Mouse (Mus musculus): ENCODE measurements around the gene Map7. TPM values are rescaled to one million over a fixed set of nuclear protein-coding genes. Genes with fewer than 3 reads are reported as not detected.

Gene Map7
- polyA plus RNA-seq, 1 experiment from 2014 or later = 7.2 TPM

- H3K9ac ChIP-seq (ENCODE audit: low read depth, low read length) = no peak overlapping the region
- 78% methylated on average over 5 of the region's 5 CpGs for WGBS
- H3K27me3 ChIP-seq (replicated peaks; ENCODE audit: control insufficient read depth, insufficient read depth, low read length) = no peaks in the 10 kb centered on the region
- H3K36me3 ChIP-seq (ENCODE audit: control insufficient read depth, insufficient read depth, low read length) = no peaks in the 10 kb centered on the region
- DNase-seq (ENCODE audit: low spot score) (no peak), ATAC-seq (replicated peaks; ENCODE audit: low FRiP score) (no peak)
- H3K4me3 ChIP-seq (ENCODE audit: low read depth, low read length) = no peak overlapping the region
- H3K4me2 ChIP-seq = no peak overlapping the region
- peaks cover 5% of the 10 kb centered on the region; the same call in 1 of the 2 replicates for H3K4me1 ChIP-seq (replicated peaks; ENCODE audit: control insufficient read depth, insufficient read depth, low read length)
- no peak overlapping the region for H3K27ac ChIP-seq (ENCODE audit: low read depth, low read length)
- no peaks in the 10 kb centered on the region for H3K9me3 ChIP-seq (ENCODE audit: control insufficient read depth, low read length)
Observed at GRCm38 (mm10) chr10:20238281-20238680, 90.0 kb downstream of the Map7 start.

DNA sequence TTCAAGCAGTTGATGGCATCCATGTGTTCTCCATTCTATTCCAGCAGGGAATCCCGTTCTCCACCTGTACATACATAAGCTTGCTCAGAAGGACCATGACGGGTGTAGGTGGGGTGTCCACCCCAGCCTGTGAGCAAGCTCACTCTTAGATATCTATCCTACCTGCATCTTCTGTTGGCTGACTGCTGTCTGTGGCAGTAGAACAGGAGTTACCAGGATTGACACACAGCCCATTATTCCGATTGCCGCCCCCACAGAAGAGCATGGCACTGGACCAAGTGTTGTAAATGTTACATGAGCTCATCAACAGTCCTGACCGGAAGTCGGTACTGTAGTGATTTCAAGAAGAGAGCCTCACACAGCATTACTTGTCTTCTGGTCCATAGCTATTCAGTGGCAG, 92.6 kb downstream of the Map7 start:
- DNase-seq (ENCODE audit: low spot score) (no peak), ATAC-seq (replicated peaks; ENCODE audit: low FRiP score) (no peak)
- WGBS = 86% methylated on average over 6 of the region's 6 CpGs

DNA sequence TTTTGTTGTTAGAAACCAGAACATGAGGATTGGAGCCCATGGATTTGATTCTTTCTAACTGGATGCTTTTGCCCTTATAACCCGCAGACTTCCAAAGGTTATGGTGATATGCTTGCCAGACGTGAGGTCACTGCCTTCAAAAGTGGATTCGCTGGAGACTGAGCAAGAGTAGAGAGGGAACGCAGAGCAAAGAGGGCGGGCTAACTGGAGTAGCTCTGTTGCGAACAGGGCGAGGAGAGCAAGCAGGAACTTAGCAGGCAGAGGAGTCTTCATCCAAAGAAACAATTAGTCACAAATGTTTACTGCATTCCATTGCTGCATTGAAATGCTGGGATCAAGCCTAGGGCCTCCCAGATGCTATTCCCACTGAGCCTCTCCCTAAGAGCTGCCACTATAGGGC, 95.0 kb downstream of the Map7 start:
- DNase-seq (ENCODE audit: low spot score) = no peak
- Histone ChIP-seq H3K4me2 (no peak overlapping the region), H3K4me3 (ENCODE audit: low read depth, low read length) (no peak overlapping the region), H3K36me3 (ENCODE audit: control insufficient read depth, insufficient read depth, low read length) (no peaks in the 10 kb centered on the region), H3K9ac (ENCODE audit: low read depth, low read length) (no peak overlapping the region), H3K27ac (ENCODE audit: low read depth, low read length) (no peak overlapping the region), H3K27me3 (replicated peaks; ENCODE audit: control insufficient read depth, insufficient read depth, low read length) (no peaks in the 10 kb centered on the region), H3K4me1 (replicated peaks; ENCODE audit: control insufficient read depth, insufficient read depth, low read length) (no peaks in the 10 kb centered on the region), H3K9me3 (ENCODE audit: control insufficient read depth, low read length) (no peaks in the 10 kb centered on the region)
- ATAC-seq (replicated peaks; ENCODE audit: low FRiP score) = no peak
- 75% methylated on average over 7 of the region's 7 CpGs for WGBS

More for the DNA sequence above, 92.6 kb downstream of the Map7 start:
- H3K27ac ChIP-seq (ENCODE audit: low read depth, low read length) = no peak overlapping the region
- no peak overlapping the region for H3K4me3 ChIP-seq (ENCODE audit: low read depth, low read length)
- H3K4me2 ChIP-seq = no peak overlapping the region
- no peaks in the 10 kb centered on the region for H3K36me3 ChIP-seq (ENCODE audit: control insufficient read depth, insufficient read depth, low read length)
- no peaks in the 10 kb centered on the region for H3K27me3 ChIP-seq (replicated peaks; ENCODE audit: control insufficient read depth, insufficient read depth, low read length)
- H3K9me3 ChIP-seq (ENCODE audit: control insufficient read depth, low read length) = no peaks in the 10 kb centered on the region
- H3K9ac ChIP-seq (ENCODE audit: low read depth, low read length) = no peak overlapping the region
- no peaks in the 10 kb centered on the region for H3K4me1 ChIP-seq (replicated peaks; ENCODE audit: control insufficient read depth, insufficient read depth, low read length)

DNA sequence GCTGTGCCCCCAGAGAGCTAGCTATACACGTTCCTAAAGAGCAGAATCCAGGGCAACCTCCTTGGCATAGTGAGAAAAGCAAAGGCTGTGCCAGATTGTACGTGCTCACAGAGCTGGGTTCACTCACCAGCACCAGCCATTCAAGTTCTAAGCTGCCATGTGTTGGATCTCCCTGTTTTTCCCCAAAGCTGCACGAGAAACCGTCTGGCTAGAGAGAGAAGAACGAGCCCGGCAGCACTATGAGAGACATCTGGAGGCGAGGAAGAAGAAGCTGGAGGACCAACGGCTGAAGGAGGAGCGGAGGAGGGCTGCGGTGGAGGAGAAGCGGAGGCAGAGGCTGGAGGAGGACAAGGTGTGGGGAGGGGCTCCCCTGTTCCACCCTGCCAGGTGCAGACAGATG, 96.8 kb downstream of the Map7 start:
- 92% methylated on average over 11 of the region's 11 CpGs for WGBS
- no peak overlapping the region for H3K27ac ChIP-seq (ENCODE audit: low read depth, low read length)
- H3K27me3 ChIP-seq (replicated peaks; ENCODE audit: control insufficient read depth, insufficient read depth, low read length) = no peaks in the 10 kb centered on the region
- H3K4me3 ChIP-seq (ENCODE audit: low read depth, low read length) = no peak overlapping the region
- H3K36me3 ChIP-seq (ENCODE audit: control insufficient read depth, insufficient read depth, low read length) = no peaks in the 10 kb centered on the region
- no peaks in the 10 kb centered on the region for H3K9me3 ChIP-seq (ENCODE audit: control insufficient read depth, low read length)
- DNase-seq (ENCODE audit: low spot score) (no peak), ATAC-seq (replicated peaks; ENCODE audit: low FRiP score) (no peak)
- H3K9ac ChIP-seq (ENCODE audit: low read depth, low read length) = no peak overlapping the region
- H3K4me2 ChIP-seq = no peak overlapping the region
- H3K4me1 ChIP-seq (replicated peaks; ENCODE audit: control insufficient read depth, insufficient read depth, low read length) = no peaks in the 10 kb centered on the region

GRCm38 (mm10) chr10:20249091-20249490, 100.8 kb downstream of the Map7 start:
- DNase-seq (ENCODE audit: low spot score) (no peak), ATAC-seq (replicated peaks; ENCODE audit: low FRiP score) (no peak)
- H3K4me1 ChIP-seq (replicated peaks; ENCODE audit: control insufficient read depth, insufficient read depth, low read length) = no peaks in the 10 kb centered on the region
- H3K36me3 ChIP-seq (ENCODE audit: control insufficient read depth, insufficient read depth, low read length) = no peaks in the 10 kb centered on the region
- no peaks in the 10 kb centered on the region for H3K27me3 ChIP-seq (replicated peaks; ENCODE audit: control insufficient read depth, insufficient read depth, low read length)
- H3K27ac ChIP-seq (ENCODE audit: low read depth, low read length) = no peak overlapping the region
- no peaks in the 10 kb centered on the region for H3K9me3 ChIP-seq (ENCODE audit: control insufficient read depth, low read length)
- H3K4me2 ChIP-seq = no peak overlapping the region
- 91% methylated on average over 10 of the region's 10 CpGs for WGBS
- no peak overlapping the region for H3K9ac ChIP-seq (ENCODE audit: low read depth, low read length)
- H3K4me3 ChIP-seq (ENCODE audit: low read depth, low read length) = no peak overlapping the region

DNA sequence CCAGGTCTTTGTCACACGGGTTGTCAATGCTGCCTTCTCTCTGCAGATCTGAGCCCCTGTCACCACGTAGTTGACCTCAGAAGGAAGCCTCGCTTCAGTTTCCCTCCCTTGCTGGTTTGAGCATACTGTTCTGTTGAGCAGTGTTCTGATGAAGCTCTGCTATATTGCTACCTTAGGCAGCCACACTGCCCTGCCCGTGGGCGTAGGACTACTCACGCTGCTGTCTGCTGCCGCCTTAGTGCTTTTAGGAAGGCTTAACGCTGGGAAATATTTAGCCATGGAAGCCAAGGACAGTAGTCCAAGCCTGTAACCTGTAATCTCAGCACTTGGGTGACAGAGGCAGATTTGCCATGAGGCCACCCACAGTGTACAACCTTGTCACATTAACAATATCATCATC, 107.3 kb downstream of the Map7 start:
- H3K4me1 ChIP-seq (replicated peaks; ENCODE audit: control insufficient read depth, insufficient read depth, low read length) = no peaks in the 10 kb centered on the region; the same call in 1 of the 2 replicates
- 83% methylated on average over 8 of the region's 8 CpGs for WGBS
- DNase-seq (ENCODE audit: low spot score) = no peak
- no peak overlapping the region for H3K4me2 ChIP-seq
- no peaks in the 10 kb centered on the region for H3K9me3 ChIP-seq (ENCODE audit: control insufficient read depth, low read length)
- no peaks in the 10 kb centered on the region for H3K36me3 ChIP-seq (ENCODE audit: control insufficient read depth, insufficient read depth, low read length)
- no peak overlapping the region for H3K9ac ChIP-seq (ENCODE audit: low read depth, low read length)
- H3K4me3 ChIP-seq (ENCODE audit: low read depth, low read length) = no peak overlapping the region
- ATAC-seq (replicated peaks; ENCODE audit: low FRiP score) = no peak
- H3K27ac ChIP-seq (ENCODE audit: low read depth, low read length) = no peak overlapping the region
- H3K27me3 ChIP-seq (replicated peaks; ENCODE audit: control insufficient read depth, insufficient read depth, low read length) = no peaks in the 10 kb centered on the region

DNA sequence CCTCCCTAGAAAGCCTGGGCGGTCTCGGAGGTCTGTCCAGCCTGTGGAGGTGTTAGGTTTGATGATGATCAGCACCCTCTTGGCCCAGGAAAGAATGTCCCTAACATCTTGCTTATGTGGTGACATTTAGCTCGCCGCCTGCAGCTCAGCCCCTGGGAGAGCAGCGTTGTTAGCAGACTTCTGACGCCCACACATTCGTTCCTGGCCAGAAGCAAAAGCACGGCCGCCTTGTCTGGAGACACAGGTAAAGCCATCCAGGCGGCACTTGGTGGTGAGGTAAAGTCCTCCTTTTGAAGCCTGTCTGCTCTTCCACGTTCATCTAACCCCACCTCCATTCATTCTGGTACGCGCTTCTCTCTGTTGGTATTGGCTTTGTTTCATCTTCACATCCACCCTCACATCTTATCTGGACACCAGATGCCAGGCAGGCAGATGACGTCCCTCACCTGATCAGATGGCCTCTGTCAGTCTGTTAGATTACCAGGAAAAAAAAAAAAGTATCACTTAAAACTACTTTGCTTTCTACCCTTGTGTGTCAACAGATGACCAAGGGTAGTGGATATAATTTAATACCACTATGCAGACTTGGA, 108.9 kb downstream of the Map7 start:
- DNase-seq (ENCODE audit: low spot score) (no peak), ATAC-seq (replicated peaks; ENCODE audit: low FRiP score) (no peak)
- H3K27me3 ChIP-seq (replicated peaks; ENCODE audit: control insufficient read depth, insufficient read depth, low read length) = no peaks in the 10 kb centered on the region
- no peak overlapping the region for H3K27ac ChIP-seq (ENCODE audit: low read depth, low read length)
- H3K36me3 ChIP-seq (ENCODE audit: control insufficient read depth, insufficient read depth, low read length) = no peaks in the 10 kb centered on the region
- 80% methylated on average over 14 of the region's 14 CpGs for WGBS
- H3K4me1 ChIP-seq (replicated peaks; ENCODE audit: control insufficient read depth, insufficient read depth, low read length) = no peaks in the 10 kb centered on the region; the same call in 1 of the 2 replicates
- H3K4me2 ChIP-seq = no peak overlapping the region
- H3K9me3 ChIP-seq (ENCODE audit: control insufficient read depth, low read length) = no peaks in the 10 kb centered on the region
- no peak overlapping the region for H3K4me3 ChIP-seq (ENCODE audit: low read depth, low read length)
- H3K9ac ChIP-seq (ENCODE audit: low read depth, low read length) = no peak overlapping the region

GRCm38 (mm10) chr10:20257721-20258720, 109.8 kb downstream of the Map7 start:
- no peak overlapping the region for H3K27ac ChIP-seq (ENCODE audit: low read depth, low read length)
- DNase-seq (ENCODE audit: low spot score) (no peak), ATAC-seq (replicated peaks; ENCODE audit: low FRiP score) (no peak)
- H3K4me3 ChIP-seq (ENCODE audit: low read depth, low read length) = no peak overlapping the region
- no peak overlapping the region for H3K9ac ChIP-seq (ENCODE audit: low read depth, low read length)
- no peaks in the 10 kb centered on the region; the same call in 1 of the 2 replicates for H3K4me1 ChIP-seq (replicated peaks; ENCODE audit: control insufficient read depth, insufficient read depth, low read length)
- no peaks in the 10 kb centered on the region for H3K9me3 ChIP-seq (ENCODE audit: control insufficient read depth, low read length)
- H3K4me2 ChIP-seq = no peak overlapping the region
- no peaks in the 10 kb centered on the region for H3K36me3 ChIP-seq (ENCODE audit: control insufficient read depth, insufficient read depth, low read length)
- WGBS = 84% methylated on average over 15 of the region's 15 CpGs
- H3K27me3 ChIP-seq (replicated peaks; ENCODE audit: control insufficient read depth, insufficient read depth, low read length) = no peaks in the 10 kb centered on the region

All from liver, embryonic 11.5 days (tissue).